Mouse (Mus musculus): ENCODE measurements around the gene Tmem50a.

DNA sequence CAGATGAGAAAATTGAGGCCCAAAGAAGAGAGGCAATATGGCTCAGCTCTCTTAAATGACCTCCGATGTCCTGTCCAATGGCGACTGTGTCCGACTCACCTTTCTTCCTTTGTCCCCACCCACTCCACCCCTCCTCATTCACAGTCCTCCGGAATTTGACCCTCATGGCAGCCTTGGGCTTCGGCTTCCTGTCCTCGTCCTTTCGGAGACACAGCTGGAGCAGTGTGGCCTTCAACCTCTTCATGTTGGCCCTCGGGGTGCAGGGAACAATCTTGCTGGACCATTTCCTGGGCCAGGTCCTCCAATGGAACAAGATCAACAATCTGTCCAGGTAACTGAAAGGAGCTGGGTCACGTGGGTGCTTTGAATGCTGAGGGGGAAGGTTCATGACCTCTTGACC is 38.7 kb downstream of the Tmem50a start:
- TF ChIP-seq POLR2A (IDR thresholded peaks at IDR 0.05; ENCODE audit: borderline replicate concordance, extremely low read depth, insufficient read depth, insufficient read length, poor library complexity, severe bottlenecking) (no peak), CTCF (IDR thresholded peaks at IDR 0.05; ENCODE audit: borderline replicate concordance, extremely low read depth, insufficient read depth, insufficient read length) (no peak)
